Mouse (Mus musculus) gastrocnemius, adult 2 months (tissue): ENCODE data around the gene Zbtb9. TPM values are rescaled to one million over a fixed set of nuclear protein-coding genes. Genes with fewer than 3 reads are reported as not detected.

Source experiments
- DNase-seq: peaks from one replicate; pipeline ENCODE4 v3.0.0; 2022
- H3K27ac ChIP-seq: fragments of 200-600 bp; 2 replicates; pipeline ENCODE4 v1.8.1; 2022; ENCODE audit warnings: mild to moderate bottlenecking
- H3K4me3 ChIP-seq: fragments of 200-600 bp; 2 replicates; pipeline ENCODE4 v1.8.1; 2022; ENCODE audit warnings: mild to moderate bottlenecking, moderate library complexity
- CTCF ChIP-seq: fragments of 200-600 bp; IDR thresholded peaks from 2 replicates; pipeline ENCODE4 v1.8.1; 2022; ENCODE audit warnings: antibody characterized with exemption, mild to moderate bottlenecking, moderate library complexity
- intact Hi-C: fragments of 180-260 bp; cut with DNase I; formaldehyde crosslinking; loops from one replicate; pipeline ENCODE4 v1.15.1; 2025
- total RNA-seq, 2 experiments: library from RNA; stranded (reverse); gene quantifications; 2 replicates each; pipeline ENCODE4 v1.2.3; 2021

The Zbtb9 gene
- total RNA-seq, 2 experiments from 2014 or later: 0.17 to 0.41 TPM

DNA sequence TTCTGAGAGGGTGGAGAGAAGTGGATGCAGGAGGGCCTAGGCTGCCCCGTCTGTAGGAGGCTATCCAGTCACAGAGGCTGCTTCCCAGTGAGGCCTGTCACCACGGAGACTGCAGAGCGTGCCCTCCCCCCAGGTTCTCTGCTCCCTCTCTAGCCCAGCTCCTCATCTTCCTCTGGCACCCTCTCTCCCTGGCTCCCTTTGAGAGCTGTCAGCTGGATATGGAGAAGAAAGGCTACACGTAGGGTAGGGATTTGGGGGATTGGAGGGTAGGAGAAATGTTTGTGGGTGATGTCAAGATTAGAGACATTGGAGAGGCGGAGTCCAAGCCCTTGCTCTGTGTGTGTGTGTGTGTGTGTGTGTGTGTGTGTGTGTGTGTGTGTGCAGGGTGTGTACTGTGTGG lies 23.1 kb upstream of the Zbtb9 start:
- no peak overlapping the region for H3K27ac ChIP-seq
- no peak for TF ChIP-seq CTCF
- no peak for DNase-seq
- intact Hi-C loops: no loop called here
- no peak overlapping the region for H3K4me3 ChIP-seq

DNA sequence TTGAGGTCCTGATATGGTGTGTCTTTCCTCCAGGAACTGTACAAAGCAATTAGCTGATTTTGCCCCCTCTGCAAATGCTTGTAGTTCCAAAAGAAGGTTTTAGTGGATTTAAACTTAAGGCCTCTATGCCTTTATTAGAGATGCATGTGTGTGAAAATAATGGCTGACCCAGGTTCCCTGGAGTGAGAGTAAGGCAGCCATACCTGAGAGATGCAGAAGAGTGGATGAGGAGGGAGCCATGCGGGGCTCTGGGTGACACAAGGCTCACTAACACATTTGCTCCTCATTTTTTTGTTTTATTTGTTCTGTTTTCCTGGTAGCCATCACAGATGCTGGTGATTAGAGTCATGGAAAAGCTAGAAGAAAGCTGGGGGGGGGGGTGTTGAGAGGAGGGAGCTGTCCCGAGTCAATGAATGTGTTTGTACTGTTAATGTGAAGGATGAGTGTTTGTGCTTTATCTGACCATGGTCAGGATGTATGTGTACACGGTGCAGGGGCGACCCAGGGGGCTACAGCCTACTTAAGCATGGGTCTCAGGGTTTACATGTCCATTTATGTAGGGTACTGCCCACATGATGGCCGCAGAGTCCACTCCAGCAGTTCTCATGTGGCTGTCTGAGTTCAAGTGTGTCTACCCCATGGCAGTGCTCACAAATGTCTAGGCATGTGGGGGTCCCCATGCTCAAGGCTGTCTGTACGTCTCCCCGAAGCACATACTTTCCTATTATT lies 22.2 kb upstream of the Zbtb9 start:
- no peak for DNase-seq
- no peak for TF ChIP-seq CTCF
- Histone ChIP-seq H3K27ac (0 out of 2 replicates have a peak overlapping the region, but pooled peaks have one; percentile 4), H3K4me3 (peak overlapping the region; percentile 61)
- intact Hi-C loops: no loop called here

DNA sequence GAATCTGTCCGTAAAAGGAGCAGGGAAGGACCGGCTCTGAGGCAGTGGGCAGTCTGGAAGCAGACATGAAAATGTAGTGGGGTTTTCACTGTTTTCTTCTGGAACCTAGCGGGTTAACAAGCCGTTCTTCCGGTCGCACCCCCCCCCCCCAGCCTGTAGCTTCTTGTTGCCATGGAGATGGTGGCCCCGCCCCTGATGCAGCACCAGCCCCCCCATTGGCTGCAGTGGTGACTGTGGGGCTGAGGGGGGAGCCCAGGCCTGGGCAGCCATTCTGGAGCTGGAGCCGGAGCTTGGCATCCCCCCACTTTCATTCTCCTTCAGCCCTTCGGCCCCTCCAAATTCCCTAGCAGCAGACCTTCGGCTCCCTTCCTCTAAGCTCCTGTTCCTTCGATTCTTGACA lies 21.6 kb upstream of the Zbtb9 start:
- no peak for TF ChIP-seq CTCF
- H3K4me3 ChIP-seq: peak overlapping the region; percentile 61
- intact Hi-C loops: no loop called here
- peak; percentile 77 for DNase-seq
- peak overlapping the region; percentile 28; the same call in 1 of the 2 replicates for H3K27ac ChIP-seq

DNA sequence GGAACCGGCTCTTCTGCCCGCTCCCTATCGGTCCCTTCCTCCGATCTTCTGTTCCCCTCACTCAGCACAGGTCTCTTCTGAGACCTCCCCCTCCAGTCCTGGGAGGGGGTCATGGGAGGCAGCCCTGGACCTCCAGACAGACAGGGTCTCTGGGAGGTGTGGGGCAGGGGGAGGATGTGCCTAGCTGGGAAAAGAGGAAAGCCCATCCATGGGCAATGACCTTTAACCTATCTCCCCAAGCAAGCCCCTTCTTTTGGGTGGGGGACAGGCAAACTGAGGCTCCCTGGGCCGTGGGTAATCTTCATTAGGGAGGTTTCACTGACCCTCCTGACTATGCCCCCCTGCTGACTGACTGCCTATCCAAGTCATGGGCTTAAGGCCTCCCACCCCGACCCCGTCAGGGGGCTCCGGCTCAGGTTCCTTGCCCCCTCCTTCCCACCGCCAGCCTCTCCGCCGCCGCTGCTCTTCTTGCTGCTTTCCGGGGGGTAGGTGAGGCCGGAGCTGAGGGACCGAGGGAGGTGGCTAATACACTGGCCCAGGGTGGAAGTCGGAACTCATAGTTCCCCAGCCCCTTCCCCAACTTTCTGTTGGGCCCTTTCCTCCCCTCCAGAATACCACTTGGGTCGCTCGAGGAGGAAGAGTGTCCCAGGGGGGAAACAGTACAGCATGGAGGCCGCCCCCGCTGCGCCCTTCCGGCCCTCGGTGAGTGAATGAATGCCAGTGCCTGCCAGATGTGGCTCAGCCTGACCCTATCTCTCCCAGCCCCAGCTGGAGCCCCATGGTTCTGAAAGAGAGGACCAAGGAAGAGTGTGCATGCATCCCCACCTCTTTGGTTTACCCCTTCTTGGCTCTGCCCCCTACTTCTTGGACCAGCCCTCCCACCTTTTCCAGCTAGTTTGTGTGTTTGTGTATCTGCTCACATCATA lies 20.8 kb upstream of the Zbtb9 start:
- peak overlapping the region; percentile 28; the same call in 1 of the 2 replicates for H3K27ac ChIP-seq
- H3K4me3 ChIP-seq: peak overlapping the region; percentile 61
- intact Hi-C loops: no loop called here
- TF ChIP-seq CTCF: no peak
- peak; percentile 18 for DNase-seq

DNA sequence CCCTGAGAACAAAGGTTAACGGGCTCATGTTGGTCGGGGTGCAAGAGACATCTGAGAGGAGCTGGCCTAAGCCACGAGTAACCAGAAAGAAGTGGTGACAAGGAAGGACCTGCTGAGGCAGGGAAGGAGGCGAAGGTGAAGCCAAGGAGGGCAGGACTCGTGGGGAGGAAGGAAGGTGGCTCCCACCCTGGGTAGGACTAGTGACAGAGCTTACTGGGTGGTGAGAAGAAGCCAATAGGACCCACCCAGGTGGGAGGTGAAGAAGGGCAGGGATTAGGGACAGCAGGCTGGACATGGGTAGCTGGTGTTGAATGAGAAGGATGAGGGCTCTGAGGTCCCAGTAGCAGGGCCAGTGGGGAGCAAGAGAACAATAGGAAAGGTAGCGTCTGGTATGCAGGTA lies 19.8 kb upstream of the Zbtb9 start:
- intact Hi-C loops: no loop called here
- Histone ChIP-seq H3K4me3 (no peak overlapping the region), H3K27ac (peak overlapping the region; percentile 51)
- peak; percentile 11 for DNase-seq
- TF ChIP-seq CTCF: no peak

DNA sequence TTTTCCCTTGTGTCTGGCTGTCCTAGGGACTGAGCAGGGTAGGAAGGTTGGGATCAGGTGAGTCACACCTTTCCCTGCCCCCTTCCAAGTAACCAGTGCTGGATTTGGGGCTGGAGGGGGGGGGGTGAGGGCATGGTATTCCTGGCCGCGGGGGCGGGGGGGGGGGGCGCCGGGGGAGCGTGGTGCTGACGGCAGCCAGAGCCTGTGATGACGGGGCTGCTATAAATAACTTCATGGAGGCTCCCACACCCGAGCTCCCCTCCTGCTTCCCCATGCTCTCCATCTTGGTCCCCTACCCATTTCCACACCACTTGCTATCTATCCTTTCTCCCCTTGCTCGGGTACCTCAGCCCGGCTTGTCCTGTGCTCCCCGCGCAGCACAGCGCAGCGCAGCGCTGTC lies 19.2 kb upstream of the Zbtb9 start:
- no peak for TF ChIP-seq CTCF
- peak overlapping the region; percentile 70 for H3K27ac ChIP-seq
- peak overlapping the region; percentile 23 for H3K4me3 ChIP-seq
- intact Hi-C loops: no loop called here
- peak; percentile 50 for DNase-seq

DNA sequence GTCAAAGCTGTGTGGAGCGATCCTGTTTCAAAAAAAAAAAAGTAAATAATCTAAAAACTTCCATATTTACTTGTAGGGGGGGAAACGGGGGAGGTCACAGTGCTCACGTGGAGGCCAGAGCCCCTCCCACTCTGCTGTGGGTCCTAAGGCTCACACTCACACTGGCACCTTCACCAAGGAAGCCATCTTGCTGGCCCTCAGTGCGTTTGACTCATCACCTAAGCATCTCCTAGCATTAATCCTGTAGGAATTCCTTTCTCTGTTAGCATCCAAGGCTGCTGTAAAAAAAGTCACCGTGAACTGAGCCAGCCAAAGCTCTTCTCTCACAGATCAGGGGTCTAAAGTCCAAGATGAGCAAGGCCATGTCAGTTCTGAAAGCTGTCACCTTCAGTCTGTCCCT lies 16.7 kb upstream of the Zbtb9 start:
- no peak for DNase-seq
- H3K27ac ChIP-seq: no peak overlapping the region
- H3K4me3 ChIP-seq: no peak overlapping the region
- intact Hi-C loops: no loop called here
- no peak for TF ChIP-seq CTCF

DNA sequence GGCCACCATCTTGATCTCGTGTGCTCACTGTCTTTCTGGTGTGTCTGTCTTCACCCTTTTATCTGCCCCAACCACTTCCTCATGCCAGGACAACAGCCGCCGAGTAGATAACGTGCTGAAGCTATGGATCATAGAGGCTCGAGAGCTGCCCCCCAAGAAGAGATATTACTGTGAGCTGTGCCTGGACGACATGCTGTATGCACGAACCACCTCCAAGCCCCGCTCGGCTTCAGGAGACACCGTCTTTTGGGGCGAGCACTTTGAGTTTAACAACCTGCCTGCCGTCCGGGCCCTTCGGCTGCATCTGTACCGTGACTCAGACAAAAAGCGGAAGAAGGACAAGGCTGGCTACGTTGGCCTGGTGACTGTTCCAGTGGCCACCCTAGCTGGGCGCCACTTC lies 16.1 kb upstream of the Zbtb9 start:
- no peak for TF ChIP-seq CTCF
- Histone ChIP-seq H3K4me3 (no peak overlapping the region), H3K27ac (no peak overlapping the region)
- intact Hi-C loops: no loop called here
- DNase-seq: no peak

DNA sequence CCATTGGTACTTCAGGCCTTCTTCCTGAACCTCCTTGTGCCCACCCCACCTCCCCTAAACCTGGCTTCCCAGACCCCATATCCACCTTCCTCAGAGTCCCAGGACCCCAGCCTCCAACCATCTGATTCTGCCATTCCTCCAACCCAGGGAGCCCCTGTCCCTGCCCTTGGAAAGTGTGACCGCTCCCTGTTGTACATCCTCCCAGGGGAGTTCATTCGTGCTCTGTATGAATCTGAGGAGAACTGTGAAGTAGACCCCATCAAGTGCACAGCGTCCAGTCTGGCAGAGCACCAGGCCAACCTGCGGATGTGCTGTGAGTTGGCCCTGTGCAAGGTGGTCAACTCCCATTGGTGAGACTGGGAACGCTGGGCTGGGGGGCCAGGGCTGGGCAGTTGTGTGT lies 15.1 kb upstream of the Zbtb9 start:
- no peak for DNase-seq
- TF ChIP-seq CTCF: no peak
- H3K27ac ChIP-seq: no peak overlapping the region
- intact Hi-C loops: no loop called here
- no peak overlapping the region for H3K4me3 ChIP-seq

DNA sequence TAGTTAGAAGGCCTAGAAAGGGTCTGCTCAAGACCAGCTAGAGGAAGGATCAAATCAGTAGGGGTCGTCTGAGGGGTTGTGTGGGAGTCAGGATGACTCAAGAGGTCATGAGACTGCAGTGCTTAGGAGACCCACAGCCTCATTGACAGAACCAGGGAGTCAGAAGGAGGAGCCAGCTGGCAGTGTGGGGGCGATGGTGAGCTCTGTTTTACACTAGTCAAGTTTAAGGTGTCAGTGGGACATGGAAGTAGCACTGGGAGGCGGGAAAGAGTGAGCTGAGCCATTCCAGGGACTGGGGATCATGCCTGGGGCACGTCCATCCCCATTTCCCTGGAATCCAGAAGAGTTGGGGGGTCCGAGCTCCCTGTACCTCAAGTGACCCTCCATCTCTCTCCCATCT lies 14.1 kb upstream of the Zbtb9 start:
- no peak overlapping the region for H3K4me3 ChIP-seq
- no peak for DNase-seq
- intact Hi-C loops: no loop called here
- no peak overlapping the region for H3K27ac ChIP-seq
- TF ChIP-seq CTCF: no peak

DNA sequence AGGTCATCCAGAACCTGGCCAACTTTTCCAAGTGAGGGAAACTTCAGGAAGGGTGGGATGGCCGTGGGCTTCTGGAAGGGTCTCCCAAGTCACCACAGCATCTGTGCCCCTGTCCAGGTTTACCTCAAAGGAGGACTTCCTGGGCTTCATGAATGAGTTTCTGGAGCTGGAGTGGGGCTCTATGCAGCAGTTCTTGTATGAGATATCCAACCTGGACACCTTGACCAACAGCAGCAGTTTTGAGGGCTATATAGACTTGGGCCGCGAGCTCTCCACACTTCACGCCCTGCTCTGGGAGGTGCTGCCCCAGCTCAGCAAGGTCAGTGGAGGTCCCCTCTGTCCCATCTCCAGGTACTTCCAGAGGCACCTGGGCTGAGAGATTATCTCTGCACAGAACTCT lies 13.2 kb upstream of the Zbtb9 start:
- intact Hi-C loops: no loop called here
- no peak overlapping the region for H3K27ac ChIP-seq
- no peak overlapping the region for H3K4me3 ChIP-seq
- no peak for TF ChIP-seq CTCF
- no peak for DNase-seq

DNA sequence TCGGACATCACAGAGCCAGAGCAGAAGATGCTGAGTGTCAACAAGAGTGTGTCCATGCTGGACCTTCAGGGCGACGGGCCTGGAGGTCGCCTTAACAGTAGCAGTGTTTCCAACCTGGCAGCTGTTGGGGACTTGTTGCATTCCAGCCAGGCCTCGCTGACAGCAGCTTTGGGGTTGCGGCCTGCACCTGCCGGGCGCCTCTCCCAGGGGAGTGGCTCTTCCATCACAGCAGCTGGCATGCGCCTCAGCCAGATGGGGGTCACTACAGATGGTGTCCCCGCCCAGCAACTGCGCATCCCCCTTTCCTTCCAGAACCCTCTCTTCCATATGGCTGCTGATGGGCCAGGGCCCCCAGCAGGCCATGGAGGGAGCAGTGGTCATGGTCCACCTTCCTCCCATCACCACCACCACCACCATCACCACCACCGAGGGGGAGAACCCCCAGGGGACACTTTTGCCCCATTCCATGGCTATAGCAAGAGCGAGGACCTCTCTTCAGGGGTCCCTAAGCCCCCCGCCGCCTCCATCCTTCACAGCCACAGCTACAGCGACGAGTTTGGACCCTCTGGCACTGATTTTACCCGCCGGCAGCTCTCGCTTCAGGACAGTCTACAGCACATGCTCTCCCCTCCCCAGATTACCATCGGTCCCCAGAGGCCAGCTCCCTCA lies 11.3 kb upstream of the Zbtb9 start:
- no peak for TF ChIP-seq CTCF
- Histone ChIP-seq H3K4me3 (no peak overlapping the region), H3K27ac (no peak overlapping the region)
- intact Hi-C loops: no loop called here
- no peak for DNase-seq

DNA sequence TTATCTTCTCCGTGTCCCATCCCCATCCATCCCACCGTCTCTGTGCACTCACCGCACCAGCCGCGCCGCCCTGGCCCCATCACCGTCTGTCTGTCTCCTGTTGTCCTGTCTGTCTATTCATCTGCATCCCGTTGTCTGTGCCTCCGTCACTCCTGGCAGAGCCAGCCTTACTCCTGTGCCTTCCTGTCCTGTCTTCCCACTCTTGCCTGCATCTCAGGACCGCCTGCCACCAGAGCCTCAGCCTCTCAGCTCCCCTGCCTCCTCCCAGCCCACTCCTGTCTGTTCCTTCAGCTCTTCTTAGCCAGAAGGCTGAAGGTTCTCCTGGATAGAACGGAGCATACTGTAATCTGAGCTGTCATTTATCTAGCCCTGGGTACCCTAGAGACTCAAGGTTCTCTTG lies 6.0 kb upstream of the Zbtb9 start:
- intact Hi-C loops: no loop called here
- Histone ChIP-seq H3K4me3 (no peak overlapping the region), H3K27ac (no peak overlapping the region)
- peak; percentile 5 for DNase-seq
- TF ChIP-seq CTCF: no peak
